Mouse (Mus musculus) limb, embryonic 10.5 days (tissue): ENCODE results near the gene Klc4. TPM values are rescaled to one million over a fixed set of nuclear protein-coding genes. Genes with fewer than 3 reads are reported as not detected.

Experiments used
- DNase-seq: peaks from one replicate; pipeline ENCODE4 v3.0.0-alpha.2; 2017; ENCODE audit warnings: low spot score
- H3K27ac ChIP-seq: fragments of 300-500 bp; sonication (generic); 2 replicates; pipeline ENCODE4 v1.5.1; 2016; ENCODE audit warnings: mild to moderate bottlenecking
- H3K27me3 ChIP-seq: fragments of 300-500 bp; sonication (generic); 2 replicates; pipeline ENCODE4 v1.6.1; 2016; ENCODE audit warnings: low read depth, mild to moderate bottlenecking; ENCODE audit not compliant: poor library complexity, severe bottlenecking
- H3K36me3 ChIP-seq: fragments of 300-500 bp; sonication (generic); 2 replicates; pipeline ENCODE4 v1.6.1; 2016; ENCODE audit warnings: mild to moderate bottlenecking, moderate library complexity
- H3K4me1 ChIP-seq: fragments of 300-500 bp; sonication (generic); 2 replicates; pipeline ENCODE4 v1.6.1; 2016
- H3K4me3 ChIP-seq: fragments of 300-500 bp; sonication (generic); 2 replicates; pipeline ENCODE4 v1.5.1; 2016; ENCODE audit warnings: mild to moderate bottlenecking, moderate library complexity
- H3K9me3 ChIP-seq: fragments of 300-500 bp; sonication (generic); replicated peaks from 2 replicates; pipeline ENCODE4 v1.6.1; 2016; ENCODE audit warnings: mild to moderate bottlenecking
- WGBS: fragments of 180-500 bp; shearing (Covaris S2); methylation state at CpG from one replicate; pipeline ENCODE4 v1.1.7; 2016; 5-methylcytosine and 5-hydroxymethylcytosine counted together
- polyA plus RNA-seq: library from polyadenylated mRNA; unstranded; fragments of >200 nt; fragmentation: Nextera tagmentation; extraction: Ambion mirVana; gene quantifications from 2 replicates; pipeline ENCODE4 v1.2.1, GENCODE M21; 2016

Gene Klc4
- polyA plus RNA-seq, 1 experiment from 2014 or later: 28.8 TPM

GRCm38 (mm10) chr17:46674530-46675283, 28.9 kb upstream of the Klc4 start:
- H3K27ac ChIP-seq: peak overlapping the region; percentile 87
- H3K9me3 ChIP-seq: no peaks in the 10 kb centered on the region
- no peaks in the 10 kb centered on the region for H3K27me3 ChIP-seq
- peaks cover 47% of the 10 kb centered on the region for H3K4me1 ChIP-seq
- H3K36me3 ChIP-seq: peaks cover 75% of the 10 kb centered on the region
- no peak for DNase-seq
- peak overlapping the region; percentile 91 for H3K4me3 ChIP-seq
- 21% methylated on average over 15 of the region's 15 CpGs for WGBS

GRCm38 (mm10) chr17:46673850-46674529, 28.2 kb upstream of the Klc4 start, which contains the start of gene Rrp36:
Gene Rrp36, minus strand, starts transcription at chr17:46674352.
- WGBS: 2% methylated on average over 43 of the region's 43 CpGs
- Histone ChIP-seq H3K27me3 (no peaks in the 10 kb centered on the region), H3K9me3 (no peaks in the 10 kb centered on the region), H3K4me1 (peaks cover 40% of the 10 kb centered on the region), H3K4me3 (peak within 1 kb of the TSS; percentile 91), H3K27ac (peak within 1 kb of the TSS; percentile 87), H3K36me3 (peaks cover 82% of the 10 kb centered on the region)
- peak; percentile 92 for DNase-seq

- Histone ChIP-seq H3K27me3 (no peaks in the 10 kb centered on the region), H3K4me1 (peaks cover 20% of the 10 kb centered on the region), H3K36me3 (peaks cover 79% of the 10 kb centered on the region), H3K4me3 (no peak overlapping the region), H3K27ac (no peak overlapping the region), H3K9me3 (no peaks in the 10 kb centered on the region)
- DNase-seq: no peak
- WGBS: 93% methylated on average over 10 of the region's 10 CpGs
Observed at GRCm38 (mm10) chr17:46669911-46670310, 24.1 kb upstream of the Klc4 start.

GRCm38 (mm10) chr17:46667712-46668111, 21.9 kb upstream of the Klc4 start:
- Histone ChIP-seq H3K27me3 (no peaks in the 10 kb centered on the region), H3K36me3 (peaks cover 92% of the 10 kb centered on the region), H3K27ac (no peak overlapping the region), H3K4me3 (no peak overlapping the region), H3K4me1 (peaks cover 4% of the 10 kb centered on the region; the same call in 1 of the 2 replicates), H3K9me3 (no peaks in the 10 kb centered on the region)
- no peak for DNase-seq
- 94% methylated on average over 16 of the region's 16 CpGs for WGBS

- WGBS: 95% methylated on average over 5 of the region's 5 CpGs
- Histone ChIP-seq H3K4me3 (no peak overlapping the region), H3K9me3 (no peaks in the 10 kb centered on the region), H3K4me1 (no peaks in the 10 kb centered on the region), H3K36me3 (peaks cover 98% of the 10 kb centered on the region), H3K27ac (no peak overlapping the region), H3K27me3 (no peaks in the 10 kb centered on the region)
- DNase-seq: no peak
Observed at GRCm38 (mm10) chr17:46662730-46663129, 16.9 kb upstream of the Klc4 start.

- H3K4me3 ChIP-seq: no peak overlapping the region
- H3K27me3 ChIP-seq: no peaks in the 10 kb centered on the region
- H3K27ac ChIP-seq: no peak overlapping the region
- no peaks in the 10 kb centered on the region for H3K9me3 ChIP-seq
- no peak for DNase-seq
- peaks cover 100% of the 10 kb centered on the region for H3K36me3 ChIP-seq
- 94% methylated on average over 12 of the region's 12 CpGs for WGBS
- H3K4me1 ChIP-seq: no peaks in the 10 kb centered on the region
Observed at GRCm38 (mm10) chr17:46661981-46662380, 16.2 kb upstream of the Klc4 start.

- H3K27ac ChIP-seq: no peak overlapping the region
- DNase-seq: no peak
- 96% methylated on average over 9 of the region's 9 CpGs for WGBS
Observed at GRCm38 (mm10) chr17:46661351-46661750, 15.5 kb upstream of the Klc4 start.

GRCm38 (mm10) chr17:46656054-46656453, 10.2 kb upstream of the Klc4 start:
- H3K4me3 ChIP-seq: no peak overlapping the region
- 78% methylated on average over 6 of the region's 6 CpGs for WGBS

More at GRCm38 (mm10) chr17:46661351-46661750, 15.5 kb upstream of the Klc4 start:
- H3K4me3 ChIP-seq: no peak overlapping the region
- H3K27me3 ChIP-seq: no peaks in the 10 kb centered on the region
- H3K9me3 ChIP-seq: no peaks in the 10 kb centered on the region
- H3K36me3 ChIP-seq: peaks cover 100% of the 10 kb centered on the region
- H3K4me1 ChIP-seq: no peaks in the 10 kb centered on the region

GRCm38 (mm10) chr17:46651755-46652547, 6.1 kb upstream of the Klc4 start:
- Histone ChIP-seq H3K4me3 (peak overlapping the region; percentile 70), H3K27me3 (no peaks in the 10 kb centered on the region), H3K36me3 (peaks cover 73% of the 10 kb centered on the region), H3K4me1 (peaks cover 43% of the 10 kb centered on the region), H3K9me3 (no peaks in the 10 kb centered on the region), H3K27ac (peak overlapping the region; percentile 94)
- WGBS: 74% methylated on average over 20 of the region's 20 CpGs
- DNase-seq: no peak

More at GRCm38 (mm10) chr17:46656054-46656453, 10.2 kb upstream of the Klc4 start:
- Histone ChIP-seq H3K27me3 (no peaks in the 10 kb centered on the region), H3K27ac (no peak overlapping the region), H3K36me3 (peaks cover 95% of the 10 kb centered on the region), H3K9me3 (no peaks in the 10 kb centered on the region), H3K4me1 (peaks cover 23% of the 10 kb centered on the region)
- no peak for DNase-seq

GRCm38 (mm10) chr17:46651292-46651691, 5.5 kb upstream of the Klc4 start:
- Histone ChIP-seq H3K27me3 (no peaks in the 10 kb centered on the region), H3K9me3 (no peaks in the 10 kb centered on the region), H3K27ac (peak overlapping the region; percentile 94), H3K4me1 (peaks cover 48% of the 10 kb centered on the region), H3K36me3 (peaks cover 66% of the 10 kb centered on the region), H3K4me3 (peak overlapping the region; percentile 70)
- WGBS: 76% methylated on average over 17 of the region's 17 CpGs
- DNase-seq: no peak

GRCm38 (mm10) chr17:46650232-46651031, 4.6 kb upstream of the Klc4 start, which contains the start of gene Cul7:
Gene Cul7, plus strand, starts transcription at chr17:46650337.
- under 1% methylated on average over 44 of the region's 58 CpGs for WGBS
- Histone ChIP-seq H3K27me3 (no peaks in the 10 kb centered on the region), H3K4me3 (peak within 1 kb of the TSS; percentile 70), H3K9me3 (no peaks in the 10 kb centered on the region), H3K27ac (peak within 1 kb of the TSS; percentile 94), H3K4me1 (peaks cover 47% of the 10 kb centered on the region), H3K36me3 (peaks cover 57% of the 10 kb centered on the region)
- peak; percentile 94 for DNase-seq

- peaks cover 54% of the 10 kb centered on the region for H3K4me1 ChIP-seq
- DNase-seq: peak; percentile 45
- H3K9me3 ChIP-seq: no peaks in the 10 kb centered on the region
- peak overlapping the region; percentile 70 for H3K4me3 ChIP-seq
- H3K27ac ChIP-seq: peak overlapping the region; percentile 94
- WGBS: 41% methylated on average over 15 of the region's 15 CpGs
- H3K27me3 ChIP-seq: no peaks in the 10 kb centered on the region
- peaks cover 52% of the 10 kb centered on the region for H3K36me3 ChIP-seq
Observed at GRCm38 (mm10) chr17:46649811-46650210, 4.0 kb upstream of the Klc4 start.
